Mouse (Mus musculus) Patski (cell line): ENCODE measurements around the gene Nedd4. TPM values are rescaled to one million over a fixed set of nuclear protein-coding genes. Genes with fewer than 3 reads are reported as not detected.

Source experiments
- ATAC-seq: fragments of 100-300 bp; one replicate; pipeline ENCODE4 v1.8.0; 2021
- CTCF ChIA-PET: fragments of 350-600 bp; sonication (Branson Sonifier 250); formaldehyde crosslinking; loops from one replicate; lab custom pipeline; 2022; ENCODE audit warnings: inconsistent platforms; lab: Charles Lee
- POLR2A ChIA-PET: fragments of 350-600 bp; sonication (Branson Sonifier 250); formaldehyde crosslinking; loops from one replicate; lab custom pipeline; 2022; ENCODE audit warnings: antibody characterized with exemption, inconsistent platforms; lab: Charles Lee
- DNase-seq: peaks from one replicate; pipeline ENCODE4 v3.0.0-alpha.2; 2011; ENCODE audit warnings: low read depth, low spot score
- H3K27me3 ChIP-seq: fragments of 371-371 bp; one replicate; pipeline ENCODE4 v1.5.1; 2021
- CTCF ChIP-seq: fragments of 100-300 bp; IDR thresholded peaks from one replicate; pipeline ENCODE4 v1.5.1; 2021
- in situ Hi-C: fragments of 300-500 bp; cut with MboI; formaldehyde crosslinking; loops from 3 replicates; pipeline ENCODE4 v1.11.1; 2018; ENCODE audit warnings: low pct_unique_long_range_greater_than_20kb, mixed read lengths
- polyA plus RNA-seq: library from polyadenylated mRNA; unstranded; gene quantifications from one replicate; pipeline ENCODE4 v1.2.3, GENCODE M21; 2021

The Nedd4 gene
- polyA plus RNA-seq, 1 experiment from 2014 or later: 693 TPM

- ChIA-PET CTCF (no interaction called here), POLR2A (no interaction called here)
- no peak for DNase-seq
- H3K27me3 ChIP-seq: no peaks in the 10 kb centered on the region
- TF ChIP-seq CTCF: no peak
- in situ Hi-C loops: no loop called here
- no peak for ATAC-seq
These were observed 29.8 kb downstream of the Nedd4 start for GRCm38 (mm10) chr9:72691942-72692341.

GRCm38 (mm10) chr9:72693081-72693696, 31.0 kb downstream of the Nedd4 start:
- ChIA-PET POLR2A (interaction anchor here (1.0 kb wide), 1 partner anchor 14 kb away, joined by 3 read pairs; no protein-coding TSS in a partner anchor), CTCF (interaction anchor here (1.0 kb wide), 1 partner anchor 9 kb away, joined by 3 read pairs; no protein-coding TSS in a partner anchor)
- DNase-seq: no peak
- H3K27me3 ChIP-seq: no peaks in the 10 kb centered on the region
- no peak for ATAC-seq
- no peak for TF ChIP-seq CTCF
- in situ Hi-C loops: no loop called here

- no peaks in the 10 kb centered on the region for H3K27me3 ChIP-seq
- DNase-seq: no peak
- CTCF ChIA-PET: interaction anchor here (1.0 kb wide), 1 partner anchor 9 kb away, joined by 3 read pairs; no protein-coding TSS in a partner anchor
- no peak for TF ChIP-seq CTCF
- POLR2A ChIA-PET: interaction anchor here (1.0 kb wide), 1 partner anchor 13 kb away, joined by 3 read pairs; no protein-coding TSS in a partner anchor
- in situ Hi-C loops: no loop called here
- no peak for ATAC-seq
These were observed 31.7 kb downstream of the Nedd4 start for GRCm38 (mm10) chr9:72693861-72694260.

- ChIA-PET POLR2A (interaction anchor here (1.0 kb wide), 1 partner anchor 12 kb away, joined by 3 read pairs; no protein-coding TSS in a partner anchor), CTCF (interaction anchor here (1.5 kb wide), 1 partner anchor 65 kb away, joined by 4 read pairs; no protein-coding TSS in a partner anchor)
- no peak for DNase-seq
- in situ Hi-C loops: no loop called here
- no peaks in the 10 kb centered on the region for H3K27me3 ChIP-seq
- no peak for ATAC-seq
- TF ChIP-seq CTCF: no peak
These were observed 34.4 kb downstream of the Nedd4 start for GRCm38 (mm10) chr9:72696508-72696907.

GRCm38 (mm10) chr9:72697779-72698178, 35.6 kb downstream of the Nedd4 start:
- in situ Hi-C loops: no loop called here
- POLR2A ChIA-PET: no interaction called here
- CTCF ChIA-PET: interaction anchor here (0.8 to 1.2 kb wide), 2 partner anchors 8 to 9 kb away, joined by 3 to 5 read pairs; no protein-coding TSS in a partner anchor
- H3K27me3 ChIP-seq: no peaks in the 10 kb centered on the region
- ATAC-seq (no peak), DNase-seq (no peak)
- no peak for TF ChIP-seq CTCF

- in situ Hi-C loops: no loop called here
- no peak for DNase-seq
- no peaks in the 10 kb centered on the region for H3K27me3 ChIP-seq
- no peak for ATAC-seq
- no peak for TF ChIP-seq CTCF
- POLR2A ChIA-PET: interaction anchor here (0.6 to 0.9 kb wide), 2 partner anchors 24 to 1108 kb away, joined by 3 to 5 read pairs; partner anchors contain the start of gene Myzap
- CTCF ChIA-PET: interaction anchor here (1.4 kb wide), 1 partner anchor 10 kb away, joined by 9 read pairs; no protein-coding TSS in a partner anchor
These were observed 37.6 kb downstream of the Nedd4 start for GRCm38 (mm10) chr9:72699702-72700101.

GRCm38 (mm10) chr9:72701441-72701840, 39.3 kb downstream of the Nedd4 start:
- H3K27me3 ChIP-seq: no peaks in the 10 kb centered on the region
- TF ChIP-seq CTCF: no peak
- ChIA-PET CTCF (no interaction called here), POLR2A (no interaction called here)
- ATAC-seq (no peak), DNase-seq (no peak)
- in situ Hi-C loops: no loop called here

GRCm38 (mm10) chr9:72702075-72702474, 39.9 kb downstream of the Nedd4 start:
- ATAC-seq: peak; percentile 85

GRCm38 (mm10) chr9:72703142-72703541, 41.0 kb downstream of the Nedd4 start:
- no peak for TF ChIP-seq CTCF
- in situ Hi-C loops: no loop called here
- H3K27me3 ChIP-seq: no peaks in the 10 kb centered on the region
- ChIA-PET CTCF (no interaction called here), POLR2A (no interaction called here)
- no peak for DNase-seq
- no peak for ATAC-seq

More at GRCm38 (mm10) chr9:72702075-72702474, 39.9 kb downstream of the Nedd4 start:
- no peaks in the 10 kb centered on the region for H3K27me3 ChIP-seq
- no peak for TF ChIP-seq CTCF
- in situ Hi-C loops: no loop called here
- ChIA-PET CTCF (no interaction called here), POLR2A (no interaction called here)
- peak; percentile 97 for DNase-seq

- peak; percentile 60 for DNase-seq
- POLR2A ChIA-PET: no interaction called here
- H3K27me3 ChIP-seq: no peaks in the 10 kb centered on the region
- CTCF ChIA-PET: no interaction called here
- TF ChIP-seq CTCF: no peak
- ATAC-seq: no peak
- in situ Hi-C loops: no loop called here
These were observed 41.6 kb downstream of the Nedd4 start for GRCm38 (mm10) chr9:72703754-72704153.

- TF ChIP-seq CTCF: no peak
- DNase-seq (no peak), ATAC-seq (no peak)
- H3K27me3 ChIP-seq: no peaks in the 10 kb centered on the region
- in situ Hi-C loops: no loop called here
- ChIA-PET POLR2A (no interaction called here), CTCF (no interaction called here)
These were observed 43.1 kb downstream of the Nedd4 start for GRCm38 (mm10) chr9:72705270-72705669.
